Mouse (Mus musculus): ENCODE measurements around the gene Gimap9.
"Not testable (repeated sequence)": the region's sequence is repeated elsewhere in the genome, so short reads cannot be mapped to it uniquely, and the experiment has no call there.

Gimap9 gene

DNA sequence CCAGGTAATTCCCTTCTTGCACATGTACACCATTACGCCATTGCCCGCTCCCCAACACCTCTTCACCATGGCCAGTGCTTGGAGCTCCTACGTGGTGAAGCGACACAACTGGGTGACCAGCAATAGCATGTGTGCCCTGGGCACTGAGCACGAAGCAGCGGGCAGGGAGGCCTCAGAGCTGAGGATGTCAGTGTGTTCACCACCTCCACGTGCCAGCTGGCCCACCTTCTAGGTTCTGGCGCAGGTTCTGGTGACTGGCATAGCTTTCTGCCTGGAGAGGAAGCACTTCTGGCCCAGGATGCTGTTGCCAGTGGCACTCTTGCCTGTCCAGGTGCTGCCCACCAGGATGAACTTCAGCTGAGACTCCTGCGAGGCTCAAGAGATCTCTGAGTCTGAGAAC lies 10.5 kb upstream of the Gimap9 start:
- DNase-seq = no peak

DNA sequence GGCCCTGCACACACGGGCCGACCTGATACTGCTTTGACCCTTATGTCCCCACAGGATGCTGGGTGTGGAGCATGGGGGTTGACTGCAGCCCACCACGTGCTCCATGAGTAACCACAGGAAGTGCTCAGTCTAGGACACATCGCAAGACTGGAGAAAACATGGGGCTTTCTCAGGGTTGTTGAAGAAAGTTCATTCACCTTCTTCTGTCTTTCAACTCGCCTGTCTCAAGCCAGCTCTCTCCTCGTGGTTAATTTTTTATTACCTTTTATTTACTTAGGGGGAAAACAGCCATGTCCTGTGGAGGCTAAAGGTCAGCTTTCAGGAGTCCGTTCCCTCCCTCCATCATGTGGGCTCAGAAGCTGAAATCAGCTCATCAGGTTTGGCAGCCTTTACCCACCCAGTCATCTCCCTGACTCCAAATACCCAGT lies 9.8 kb upstream of the Gimap9 start:
- DNase-seq = no peak

DNA sequence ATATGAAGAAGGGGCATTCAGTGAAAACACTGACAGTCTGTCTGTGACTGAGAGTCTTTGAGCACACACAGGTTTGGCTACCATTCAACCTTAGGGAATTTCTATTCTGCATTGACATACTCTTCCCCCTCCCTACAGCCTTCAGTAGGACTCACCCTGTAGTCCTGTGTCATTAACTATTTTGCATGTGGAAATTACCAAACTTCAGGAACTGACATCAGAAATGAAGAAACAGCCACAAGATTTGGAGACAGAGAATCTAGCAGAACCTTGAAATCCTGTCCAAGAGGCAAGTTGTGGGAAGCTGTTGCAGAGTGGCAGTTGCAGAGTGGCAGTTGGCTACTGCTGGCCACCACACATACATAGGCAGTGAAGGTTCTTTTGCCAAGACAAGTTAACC lies 7.9 kb upstream of the Gimap9 start:
- DNase-seq = no peak

DNA sequence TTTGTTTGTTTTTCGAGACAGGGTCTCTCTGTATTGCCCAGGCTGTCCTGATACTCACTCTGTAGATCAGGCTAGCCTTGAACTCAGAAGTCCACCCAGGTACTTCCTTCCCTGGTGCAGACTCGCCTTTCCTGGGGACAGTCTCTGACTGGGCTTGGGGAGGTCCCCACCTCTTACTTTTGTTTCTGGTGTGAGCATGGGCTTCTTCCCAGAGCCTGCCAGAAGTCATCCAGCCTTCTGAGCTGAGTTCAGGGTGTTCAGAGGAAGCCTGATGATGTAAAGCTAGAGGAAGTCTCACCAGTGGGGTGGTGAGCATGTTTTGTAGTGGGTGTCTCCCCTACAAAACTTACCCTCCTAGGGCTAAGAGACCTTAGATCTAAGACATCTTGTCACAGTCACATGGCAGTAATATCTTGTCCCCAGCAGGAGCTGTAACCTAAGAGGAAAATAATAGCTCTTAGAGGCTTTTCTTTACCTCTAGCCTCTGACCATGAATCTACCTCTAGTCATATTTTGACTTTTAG lies 6.4 kb upstream of the Gimap9 start:
- no peak for DNase-seq

DNA sequence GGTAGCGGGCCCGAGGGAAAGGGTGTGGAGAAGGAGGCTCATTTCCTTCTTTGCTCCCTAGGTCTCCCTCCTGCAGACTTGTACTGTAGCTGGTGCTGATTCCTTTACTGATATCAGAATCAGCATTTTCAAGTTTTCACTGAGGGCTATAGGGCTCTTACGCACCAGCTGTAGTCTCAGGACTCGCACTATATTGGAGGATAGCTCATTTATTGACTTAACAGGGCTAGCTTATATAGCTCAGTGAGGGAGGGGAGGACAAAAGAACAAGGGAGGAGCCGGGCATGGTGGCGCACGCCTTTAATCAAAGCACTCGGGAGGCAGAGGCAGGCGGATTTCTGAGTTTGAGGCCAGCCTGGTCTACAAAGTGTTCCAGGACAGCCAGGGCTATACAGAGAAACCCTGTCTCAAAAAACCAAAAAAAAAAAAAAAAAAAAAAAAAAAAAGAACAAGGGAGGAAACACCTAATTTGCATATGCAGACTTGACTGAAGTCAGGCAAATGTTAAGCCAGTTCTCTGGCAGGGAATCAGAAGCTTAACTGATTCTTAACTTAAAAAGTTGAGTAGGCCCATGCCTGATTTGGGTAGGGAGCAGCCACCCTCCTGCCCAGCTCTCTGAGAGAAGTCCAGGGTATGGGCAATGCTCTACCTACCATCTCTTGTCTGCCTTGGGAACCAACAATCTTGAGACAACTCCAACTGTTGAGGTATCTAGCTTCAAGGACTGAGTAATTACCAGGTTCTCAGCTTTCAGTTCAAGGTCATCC lies 1.5 kb upstream of the Gimap9 start:
- no peak for DNase-seq

DNA sequence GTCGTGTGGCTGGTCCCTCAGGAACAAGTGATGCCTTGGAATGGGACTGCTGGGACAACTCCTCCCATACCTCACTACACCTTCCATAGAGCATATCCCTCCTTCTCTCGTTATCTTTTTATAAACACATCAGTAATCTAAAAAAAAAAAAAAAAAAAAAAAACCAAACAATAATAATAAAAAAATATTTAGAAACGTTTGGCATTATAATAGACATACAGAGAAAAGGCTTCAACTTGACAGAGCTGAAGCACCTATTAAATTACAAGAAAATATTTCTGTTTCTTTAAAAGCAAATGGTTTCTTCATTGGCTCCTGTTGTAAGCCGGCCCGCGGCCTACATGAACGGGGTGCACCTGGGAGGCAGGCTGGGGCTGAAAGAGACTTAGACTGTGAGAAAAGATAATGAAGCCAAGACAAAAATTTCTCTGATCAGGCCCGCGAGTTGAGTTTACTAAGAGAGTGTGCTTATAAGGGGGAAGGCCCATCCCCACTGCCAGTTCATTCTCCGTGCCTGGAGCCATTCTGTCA lies 464 bp upstream of the Gimap9 start:
- DNase-seq = no peak

DNA sequence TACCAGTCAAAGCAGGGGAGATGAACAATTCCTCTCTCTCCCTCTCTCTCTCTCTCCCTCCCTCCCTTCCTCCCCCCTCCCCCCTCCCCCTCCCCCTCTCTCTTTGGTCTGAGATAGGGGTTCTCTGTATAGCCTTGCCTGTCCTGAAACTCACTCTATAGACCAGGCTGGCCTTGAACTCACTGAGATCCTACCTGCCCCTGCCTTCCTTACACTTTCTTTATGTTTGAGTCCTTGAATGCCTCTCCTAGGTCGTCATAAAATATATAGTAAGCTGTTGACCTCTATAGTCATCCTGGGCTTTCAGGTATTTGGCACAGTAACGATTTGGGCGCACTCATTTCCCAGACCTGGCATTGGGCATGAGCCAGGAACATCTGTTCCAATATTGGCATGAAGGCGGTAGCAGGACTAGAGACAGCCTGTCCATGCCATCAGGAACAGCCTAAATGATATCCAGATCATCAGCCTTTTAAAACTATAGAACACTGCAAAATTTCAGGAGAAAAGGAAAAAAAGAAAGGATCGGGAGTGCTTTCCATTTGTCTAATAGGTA lies 1.0 kb downstream of the Gimap9 start:
- no peak for DNase-seq

DNA sequence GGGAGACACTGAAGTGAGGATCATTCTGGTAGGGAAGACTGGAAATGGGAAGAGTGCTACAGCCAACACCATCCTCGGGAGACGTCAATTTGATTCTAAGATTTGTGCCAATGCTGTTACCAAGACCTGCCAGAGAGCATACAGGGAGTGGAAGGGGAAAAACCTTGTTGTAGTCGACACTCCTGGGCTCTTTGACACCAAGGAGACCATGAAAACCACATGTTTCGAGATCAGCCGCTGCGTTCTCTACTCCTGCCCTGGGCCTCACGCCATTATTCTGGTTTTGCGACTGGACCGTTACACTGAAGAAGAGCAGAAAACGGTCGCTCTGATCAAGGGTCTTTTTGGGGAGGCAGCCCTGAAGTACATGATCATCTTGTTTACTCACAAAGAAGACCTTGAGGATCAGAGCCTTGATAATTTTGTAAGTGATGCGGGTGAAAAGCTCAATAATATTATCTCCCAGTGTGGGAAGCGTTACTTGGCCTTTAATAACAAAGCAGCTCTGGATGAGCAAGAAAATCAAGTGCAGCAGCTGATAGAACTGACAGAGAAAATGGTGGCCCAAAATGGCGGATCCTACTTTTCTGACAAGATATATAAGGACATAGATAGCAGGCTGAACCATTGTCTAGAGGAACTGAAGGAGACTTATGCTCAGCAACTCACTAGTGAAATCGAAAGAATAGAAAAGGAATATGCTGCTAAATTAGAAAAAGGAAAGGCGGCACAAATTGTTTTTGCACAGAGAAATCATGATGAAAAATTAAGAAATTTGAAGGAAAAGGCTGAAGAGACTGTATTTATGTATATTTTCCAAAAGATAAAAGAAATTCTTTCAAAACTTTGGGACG lies 1.8 kb downstream of the Gimap9 start:
- no peak for DNase-seq

DNA sequence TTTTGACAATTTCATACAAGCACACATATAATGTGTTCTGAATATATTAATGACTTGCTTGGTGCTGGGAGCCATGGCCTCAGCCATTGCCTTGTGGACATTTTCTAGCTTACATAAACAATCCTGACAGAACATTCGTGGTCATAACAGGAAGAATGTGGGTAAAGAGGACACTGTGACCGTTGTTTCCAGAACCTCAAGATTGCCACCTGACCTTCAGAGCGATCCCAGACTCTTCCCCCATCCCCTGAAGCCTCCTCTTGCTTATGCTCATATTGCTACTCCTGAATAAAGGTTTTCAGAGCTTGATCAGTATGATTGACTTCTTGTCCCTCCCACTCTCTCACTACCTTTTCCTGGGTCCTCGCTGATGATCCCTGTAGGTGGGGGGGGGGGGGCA lies 2.5 kb downstream of the Gimap9 start:
- no peak for DNase-seq

DNA sequence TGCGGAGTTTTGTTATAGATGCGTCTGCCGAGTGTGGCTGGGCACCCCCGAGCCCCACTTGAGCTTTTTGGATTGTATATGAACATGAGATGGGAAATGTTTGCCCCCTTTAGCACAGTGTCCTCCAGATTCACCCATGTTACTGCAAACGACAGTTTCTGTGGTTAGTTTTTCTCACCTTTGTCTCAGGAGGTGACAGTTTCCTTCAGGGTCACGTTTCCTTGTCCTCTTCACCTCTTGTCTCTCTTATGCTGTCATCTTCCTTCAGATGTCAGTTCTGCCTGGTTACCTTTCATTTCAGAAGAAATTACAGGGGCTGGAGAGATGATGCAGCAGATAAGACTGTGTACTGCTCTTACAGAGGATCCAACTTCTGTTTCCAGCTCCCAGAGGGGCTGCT lies 3.8 kb downstream of the Gimap9 start:
- no peak for DNase-seq

DNA sequence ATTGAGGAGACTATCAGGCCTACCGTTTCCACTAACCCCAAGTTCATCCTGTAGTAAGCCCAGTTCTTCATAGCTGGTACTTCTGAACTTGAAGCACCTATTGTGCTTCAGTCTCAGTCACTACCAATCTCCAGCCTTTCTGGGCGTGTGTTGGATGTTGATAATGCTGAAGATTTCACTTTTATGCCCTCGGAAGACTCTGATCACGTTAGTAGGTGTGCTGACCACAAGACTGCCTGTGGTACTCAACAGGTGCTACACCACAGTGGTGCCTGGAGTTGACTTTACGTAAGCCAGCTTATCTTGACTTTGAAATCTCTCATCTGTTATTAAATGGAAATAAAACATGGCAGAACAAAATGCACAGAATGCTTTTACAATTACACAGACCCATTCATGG lies 4.5 kb downstream of the Gimap9 start:
- DNase-seq = no peak

DNA sequence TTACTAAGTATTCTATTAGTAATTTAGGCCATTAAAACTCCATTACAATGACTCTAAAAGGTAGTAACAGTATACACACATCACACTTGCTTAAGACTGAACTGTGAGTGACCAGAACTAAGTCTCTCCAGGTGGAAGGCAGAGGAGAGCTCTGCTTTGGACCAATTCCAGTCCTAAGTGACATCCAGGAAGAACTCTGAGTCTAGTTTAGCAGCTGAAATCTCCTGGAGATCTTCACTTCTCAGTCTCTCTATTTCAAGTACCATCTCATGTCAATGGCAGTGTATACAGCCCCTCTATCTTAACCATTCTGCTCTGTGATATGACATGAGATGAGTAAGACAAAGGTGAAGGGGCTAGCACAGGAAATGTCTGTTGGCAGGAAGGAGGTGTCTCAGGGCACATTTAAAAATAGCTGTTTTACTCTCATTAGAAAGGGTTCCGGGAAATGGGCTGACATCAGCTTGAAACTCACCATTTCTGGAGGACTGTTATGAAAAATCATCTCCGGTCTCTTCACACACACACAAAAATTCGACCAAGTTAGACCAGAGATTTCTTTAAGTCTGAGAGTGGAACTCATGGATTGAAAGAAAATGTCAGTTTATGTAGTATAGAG lies 5.7 kb downstream of the Gimap9 start:
- no peak for DNase-seq

DNA sequence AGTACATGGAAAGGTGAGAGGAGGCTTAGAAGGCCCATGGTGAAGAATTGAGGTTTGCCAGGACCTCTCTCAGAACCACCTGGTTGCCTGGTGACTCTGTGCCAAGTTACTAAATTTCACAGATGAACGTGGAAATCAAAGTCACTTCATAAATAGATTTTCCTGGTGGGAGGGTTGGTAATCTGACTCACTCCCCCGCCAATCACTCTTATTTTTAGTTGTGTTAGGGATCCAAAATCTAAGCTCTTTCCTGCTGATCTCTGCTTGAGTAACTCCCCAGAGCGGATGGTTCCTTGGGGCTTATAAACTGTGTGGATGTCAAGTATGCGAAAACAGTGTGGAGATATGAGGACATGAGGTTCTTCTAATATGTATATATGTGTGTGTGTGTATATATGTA lies 6.3 kb downstream of the Gimap9 start:
- DNase-seq = no peak

DNA sequence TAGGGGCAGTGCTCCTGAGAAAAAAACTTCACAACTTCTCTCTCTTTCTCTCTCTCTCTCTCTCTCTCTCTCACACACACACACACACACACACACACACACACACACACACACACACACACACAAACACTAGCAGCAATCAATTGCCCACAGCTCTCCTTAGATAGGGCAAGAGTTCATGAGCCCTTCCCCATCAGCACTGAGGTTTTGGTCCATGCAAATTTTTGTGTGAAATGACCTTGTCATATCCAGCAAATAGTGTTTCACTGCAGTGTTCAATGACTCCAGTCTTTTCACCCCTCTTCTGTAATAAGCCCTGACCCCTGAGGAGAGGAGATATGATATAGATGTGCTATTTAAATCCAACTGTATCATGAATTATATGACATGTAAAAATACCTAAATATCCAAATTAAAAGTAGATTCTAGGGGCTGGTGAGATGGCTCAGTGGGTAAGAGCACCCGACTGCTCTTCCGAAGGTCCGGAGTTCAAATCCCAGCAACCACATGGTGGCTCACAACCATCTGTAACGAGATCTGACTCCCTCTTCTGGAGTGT lies 7.4 kb downstream of the Gimap9 start:
- DNase-seq = not testable (repeated sequence)

DNA sequence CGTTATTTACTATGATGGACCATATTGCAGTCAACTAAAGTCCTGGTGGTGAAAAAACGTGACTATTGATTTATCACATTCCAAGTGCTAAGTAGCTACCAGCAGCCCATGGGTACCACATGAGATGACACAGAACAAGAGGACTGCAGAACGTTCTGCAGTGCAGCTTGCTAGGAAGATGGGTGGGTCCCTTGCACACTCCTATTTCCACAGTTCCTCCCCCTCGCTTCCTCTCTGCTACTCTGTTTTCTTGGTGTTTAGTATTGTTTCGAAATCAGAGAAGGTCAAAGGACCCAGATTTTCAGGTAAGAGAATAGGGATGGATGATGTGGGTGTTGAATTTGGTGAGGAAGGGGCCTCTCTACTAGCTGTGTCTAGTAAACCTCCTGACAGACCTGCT lies 8.4 kb downstream of the Gimap9 start, which contains the start of gene Gimap4:
Gene Gimap4, plus strand, starts transcription at position 231 of the 400 bp plus-strand sequence.
- DNase-seq = no peak

DNA sequence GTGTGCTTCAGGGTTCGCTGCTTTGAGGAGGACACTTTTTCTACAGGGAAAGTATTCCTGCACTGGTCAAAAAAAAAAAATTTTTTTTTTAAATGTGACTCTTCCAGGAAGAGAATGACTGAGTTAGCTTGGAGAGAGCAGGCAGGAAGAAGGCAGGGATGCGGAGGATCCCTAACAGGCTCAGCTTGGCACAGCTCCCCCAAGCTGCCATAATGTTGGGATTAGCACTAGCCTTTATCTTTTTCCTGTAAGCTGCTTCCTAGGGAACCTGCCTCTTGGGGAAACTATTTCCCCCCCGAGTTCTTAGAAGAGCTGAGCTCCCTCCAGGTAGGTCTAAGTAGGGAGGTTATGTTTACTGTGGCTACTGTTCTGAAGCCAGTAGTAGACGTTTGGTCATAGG lies 8.9 kb downstream of the Gimap9 start:
- no peak for DNase-seq

DNA sequence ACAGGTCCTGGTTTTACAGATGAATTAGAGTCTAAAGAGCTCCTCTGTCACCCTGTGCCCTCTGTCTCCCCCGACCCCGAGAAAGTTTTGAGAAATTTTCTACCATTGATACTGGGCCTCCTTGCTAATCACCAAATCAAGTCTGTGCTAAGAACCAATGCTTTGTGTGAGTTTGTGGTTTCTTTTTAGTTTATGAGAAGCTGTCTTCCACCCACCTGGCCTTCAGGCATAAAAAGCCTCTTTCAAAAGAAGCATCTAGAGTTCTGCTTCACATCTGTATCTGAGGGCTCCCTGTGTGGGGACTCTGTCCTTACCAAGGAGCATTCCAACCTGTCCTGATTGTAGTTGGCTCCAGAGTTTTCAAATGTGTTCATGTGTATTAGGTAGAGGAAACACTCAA lies 9.3 kb downstream of the Gimap9 start:
- no peak for DNase-seq

DNA sequence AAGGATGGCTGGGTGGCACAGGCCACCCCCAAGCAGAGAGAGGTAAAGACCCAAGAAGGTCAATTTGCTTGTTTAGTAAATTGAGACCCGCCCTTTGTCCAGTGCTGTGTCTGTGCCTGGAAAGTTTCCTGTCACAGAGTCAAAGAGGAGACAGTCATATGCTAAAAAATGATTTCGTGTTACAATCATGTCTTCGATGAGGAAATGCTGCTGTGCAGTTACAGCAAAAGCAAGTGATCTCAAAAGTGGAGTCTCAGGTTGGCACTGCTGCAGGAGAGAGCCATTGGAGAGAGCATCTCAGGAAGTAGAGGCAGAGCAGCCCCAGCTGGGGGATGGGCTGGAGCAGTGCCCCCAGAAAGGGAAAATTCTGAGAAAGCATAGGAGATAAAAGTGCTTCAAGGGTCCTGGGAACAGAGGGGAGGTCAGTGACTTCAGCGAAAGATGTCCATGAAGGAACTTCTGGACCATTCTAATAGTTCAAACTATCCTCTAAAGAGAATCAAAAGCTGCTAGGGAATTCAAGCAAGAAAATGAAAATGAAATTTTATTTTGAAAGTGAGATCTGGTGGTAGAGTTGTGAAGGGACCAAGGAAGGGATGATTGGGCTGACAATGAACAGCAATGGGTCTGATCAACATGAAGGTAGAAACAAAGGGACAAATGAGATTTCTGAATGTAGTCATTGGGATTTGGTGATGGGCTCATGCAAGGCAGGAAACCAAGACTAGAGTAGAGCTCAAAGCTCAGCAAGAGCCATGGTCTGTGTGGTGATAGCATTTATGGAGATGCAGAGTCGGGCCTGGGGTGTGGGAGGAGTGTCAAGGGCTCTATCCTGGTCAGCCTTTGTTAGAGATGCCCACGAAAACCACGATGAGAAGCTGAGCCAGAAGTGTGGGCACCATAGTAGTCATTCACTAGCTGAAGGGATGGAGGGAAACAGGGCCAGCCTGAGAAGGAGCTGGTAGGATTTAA lies 10.1 kb downstream of the Gimap9 start:
- no peak for DNase-seq

DNA sequence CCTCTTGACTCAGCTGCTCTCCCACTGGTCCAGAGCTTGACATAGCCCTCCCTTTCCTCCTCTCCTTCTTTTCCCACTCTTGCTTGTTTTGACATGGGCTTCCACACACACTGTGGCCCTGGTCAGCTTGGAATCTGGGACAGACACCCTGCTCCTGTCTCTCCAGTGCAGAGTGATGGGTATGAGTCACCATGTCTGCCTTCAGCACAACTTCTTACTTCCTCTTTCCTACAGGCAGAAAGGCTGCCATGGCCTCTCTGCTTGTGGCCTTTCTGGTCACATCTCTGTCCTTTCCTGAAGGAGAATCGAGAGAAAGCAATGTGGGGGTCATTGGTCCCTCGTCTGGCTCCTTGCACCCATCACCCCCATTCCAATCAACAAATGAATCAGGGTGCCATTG lies 11.1 kb downstream of the Gimap9 start:
- DNase-seq = no peak

DNA sequence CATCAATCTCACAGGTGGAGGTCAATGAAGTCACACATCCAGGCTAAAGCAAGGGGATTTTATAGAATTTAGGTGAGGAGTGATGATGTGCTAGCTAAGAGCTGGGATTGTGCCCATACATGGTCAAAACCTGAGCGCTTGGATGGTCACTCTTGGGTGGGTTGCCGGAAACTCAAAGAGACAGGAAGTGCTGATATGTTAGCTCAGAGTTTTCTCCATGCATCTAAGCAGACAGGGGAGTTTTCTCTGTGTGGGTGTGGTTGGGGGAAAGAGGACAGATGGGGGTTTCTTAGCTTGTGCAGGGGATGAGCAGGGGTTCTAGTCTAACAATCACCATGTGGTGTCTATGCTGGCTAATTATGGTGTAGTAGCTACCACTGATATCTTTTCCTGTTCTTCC lies 13.4 kb downstream of the Gimap9 start:
- DNase-seq = no peak

DNA sequence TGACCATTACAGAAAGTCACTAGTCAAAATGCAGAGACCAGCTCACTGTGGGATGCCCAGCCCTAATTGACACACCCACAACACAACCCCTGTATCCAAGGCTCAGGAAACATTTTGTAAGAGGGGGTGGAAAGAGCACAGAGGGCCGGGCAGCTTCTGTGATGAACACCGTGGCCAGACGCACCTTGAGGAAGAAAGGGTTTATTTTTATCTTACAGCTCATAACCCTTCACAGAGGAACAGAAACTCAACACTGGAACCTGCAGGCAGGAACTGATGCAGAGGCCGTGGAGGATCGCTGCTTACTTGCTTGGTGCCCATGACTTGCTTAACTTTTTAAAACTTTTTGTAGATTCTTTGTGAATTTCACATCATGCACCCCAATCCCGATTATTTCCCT lies 17.0 kb downstream of the Gimap9 start:
- DNase-seq = no peak
